Mouse (Mus musculus): ENCODE measurements at regions not wholly inside any gene's neighbourhood (a gene's known extent, or its start where the extent isn't known, plus 50 kb on each side); places are given as distances from the start of the nearest gene placed in this dataset.

- TF ChIP-seq CTCF (IDR thresholded peaks at IDR 0.05; ENCODE audit: low read depth, low read length), result no peak
- TF ChIP-seq POLR2A (IDR thresholded peaks at IDR 0.05; ENCODE audit: borderline replicate concordance, low read depth, low read length), result no peak
These were observed 549.6 kb upstream of the Lcorl start for GRCm38 (mm10) chr5:46406969-46407368.
